Mouse (Mus musculus) bone marrow, adult 2 months (tissue): Measurements from ENCODE around the gene Cym. TPM values are rescaled to one million over a fixed set of nuclear protein-coding genes. Genes with fewer than 3 reads are reported as not detected.

Experiments
- H3K27ac ChIP-seq: fragments of 200-500 bp; 2 replicates; pipeline ENCODE4 v1.5.1; 2012; ENCODE audit warnings: low read depth, mild to moderate bottlenecking, control low read depth, inconsistent platforms, low read length; ENCODE audit not compliant: control insufficient read depth, poor library complexity, insufficient read depth
- H3K4me1 ChIP-seq: fragments of 200-500 bp; 2 replicates; pipeline ENCODE4 v1.6.1; 2011; ENCODE audit warnings: low read length; ENCODE audit not compliant: control insufficient read depth, insufficient read depth
- H3K4me3 ChIP-seq: fragments of 200-500 bp; replicated peaks from 2 replicates; pipeline ENCODE3; 2011; ENCODE audit warnings: mild to moderate bottlenecking, low read depth, low read length, control low read depth; ENCODE audit not compliant: control insufficient read depth
- CTCF ChIP-seq: fragments of 200-500 bp; IDR thresholded peaks from 2 replicates; pipeline ENCODE4 v1.5.1; 2011; ENCODE audit warnings: low read length, control low read depth; ENCODE audit not compliant: control insufficient read depth, insufficient read depth
- POLR2A ChIP-seq: fragments of 200-500 bp; IDR thresholded peaks from 2 replicates; pipeline ENCODE4 v1.6.1; 2011; ENCODE audit warnings: low read depth, mild to moderate bottlenecking, control low read depth, low read length, borderline replicate concordance; ENCODE audit not compliant: control insufficient read depth
- WGBS: fragments of 180-500 bp; shearing (Covaris S2); methylation state at CpG from one replicate; pipeline ENCODE4 v1.1.7; 2018; 5-methylcytosine and 5-hydroxymethylcytosine counted together
- polyA plus RNA-seq: library from polyadenylated mRNA; stranded (reverse); fragments of >200 nt; gene quantifications from 2 replicates; pipeline ENCODE4 v1.2.4, GENCODE M21; 2011; ENCODE audit warnings: low replicate concordance; ENCODE audit not compliant: missing spikeins, insufficient read depth, insufficient read length

The Cym gene
- polyA plus RNA-seq, 1 experiment, result not detected

DNA sequence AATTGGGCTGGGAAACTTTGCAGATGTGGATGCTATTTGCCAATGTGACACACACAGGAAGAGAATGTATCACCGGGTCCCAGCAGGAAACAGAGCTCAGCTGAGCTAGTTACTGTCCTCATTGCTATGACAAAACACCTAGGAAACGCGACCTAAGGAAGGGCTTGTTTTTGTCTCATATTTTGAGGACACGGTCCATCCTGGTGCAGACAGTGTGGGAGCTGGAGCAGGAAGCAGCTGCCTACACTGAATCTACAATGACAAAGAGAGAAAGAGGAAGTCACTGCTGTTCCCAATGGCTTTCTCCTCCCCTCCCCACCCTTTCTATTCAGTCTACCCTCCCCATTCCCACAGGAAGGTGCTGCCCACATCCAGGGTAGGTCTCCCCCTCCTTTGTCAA is 30.5 kb upstream of the Cym start:
- Histone ChIP-seq H3K4me3 (no peak overlapping the region), H3K4me1 (no peaks in the 10 kb centered on the region; the same call in 1 of the 2 replicates), H3K27ac (no peak overlapping the region)
- TF ChIP-seq CTCF, result no peak
- no peak for TF ChIP-seq POLR2A
- 2% methylated on average over 4 of the region's 4 CpGs for WGBS

GRCm38 (mm10) chr3:107250320-107250719 is 28.8 kb upstream of the Cym start:
- 41% methylated on average over 2 of the region's 2 CpGs for WGBS
- no peak overlapping the region for H3K4me3 ChIP-seq
- no peaks in the 10 kb centered on the region; the same call in 1 of the 2 replicates for H3K4me1 ChIP-seq
- no peak for TF ChIP-seq POLR2A
- TF ChIP-seq CTCF, result no peak
- H3K27ac ChIP-seq, result no peak overlapping the region

GRCm38 (mm10) chr3:107249042-107249441 is 27.5 kb upstream of the Cym start:
- Histone ChIP-seq H3K27ac (no peak overlapping the region), H3K4me1 (no peaks in the 10 kb centered on the region; the same call in 1 of the 2 replicates), H3K4me3 (no peak overlapping the region)
- TF ChIP-seq POLR2A (no peak), CTCF (no peak)
- WGBS, result 56% methylated on average over 3 of the region's 3 CpGs

DNA sequence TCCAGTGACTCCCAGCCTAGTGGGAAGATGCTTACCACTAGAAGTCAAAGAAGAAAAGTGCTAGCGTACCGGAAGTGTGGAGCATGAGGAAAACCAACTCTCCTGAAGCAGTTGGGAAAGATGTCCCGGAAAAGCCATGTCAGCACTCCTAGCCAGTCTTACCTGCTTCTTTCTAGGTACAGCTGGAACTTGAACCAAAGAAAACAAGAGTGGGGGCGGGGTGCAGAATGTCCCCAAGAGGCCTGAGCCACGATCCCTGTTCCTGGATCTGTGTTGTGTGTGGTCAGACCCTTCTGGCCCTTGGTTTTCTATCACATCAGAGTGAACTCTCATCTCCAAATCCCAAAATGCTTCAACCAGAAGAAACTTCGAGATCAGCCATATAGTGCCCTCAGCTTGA is 25.3 kb upstream of the Cym start:
- Histone ChIP-seq H3K4me1 (no peaks in the 10 kb centered on the region; the same call in 1 of the 2 replicates), H3K4me3 (no peak overlapping the region), H3K27ac (no peak overlapping the region)
- WGBS, result 82% methylated on average over 6 of the region's 6 CpGs
- TF ChIP-seq POLR2A (no peak), CTCF (no peak)

DNA sequence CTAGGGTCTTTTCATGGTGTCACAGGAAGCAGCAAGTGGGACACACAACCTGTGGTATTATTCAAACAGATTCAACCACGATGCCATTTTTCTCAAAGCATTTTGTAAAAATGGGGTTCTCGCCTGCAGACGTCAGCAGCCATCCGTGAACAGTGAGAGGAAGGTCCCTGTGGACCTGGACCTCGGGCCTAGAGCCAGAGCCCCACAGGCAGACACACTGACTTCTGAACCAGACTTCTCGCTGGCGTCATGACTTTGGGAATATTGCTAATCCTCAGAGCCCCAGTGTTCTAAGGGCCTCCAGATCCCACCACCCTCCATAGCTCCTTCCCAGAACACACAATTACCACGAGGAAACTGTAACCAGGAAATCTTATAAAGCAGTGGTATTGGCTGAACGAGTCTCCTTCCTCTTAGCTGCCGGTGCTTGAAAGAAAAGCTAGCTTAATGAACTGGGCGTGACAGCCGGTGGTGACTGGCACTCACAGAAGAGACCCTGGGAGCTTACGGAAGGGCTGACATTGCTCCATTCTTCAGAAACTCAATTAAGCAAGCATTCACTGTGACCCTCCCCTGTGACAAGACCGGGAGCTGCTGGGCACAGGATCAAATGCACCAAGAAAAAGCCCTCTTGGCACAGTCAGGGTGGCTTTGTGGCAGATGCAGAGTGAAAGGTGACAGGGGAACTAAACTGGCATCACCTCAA is 20.0 kb upstream of the Cym start:
- Histone ChIP-seq H3K4me1 (no peaks in the 10 kb centered on the region), H3K27ac (no peak overlapping the region), H3K4me3 (no peak overlapping the region)
- 32% methylated on average over 14 of the region's 14 CpGs for WGBS
- no peak for TF ChIP-seq POLR2A
- TF ChIP-seq CTCF, result no peak

DNA sequence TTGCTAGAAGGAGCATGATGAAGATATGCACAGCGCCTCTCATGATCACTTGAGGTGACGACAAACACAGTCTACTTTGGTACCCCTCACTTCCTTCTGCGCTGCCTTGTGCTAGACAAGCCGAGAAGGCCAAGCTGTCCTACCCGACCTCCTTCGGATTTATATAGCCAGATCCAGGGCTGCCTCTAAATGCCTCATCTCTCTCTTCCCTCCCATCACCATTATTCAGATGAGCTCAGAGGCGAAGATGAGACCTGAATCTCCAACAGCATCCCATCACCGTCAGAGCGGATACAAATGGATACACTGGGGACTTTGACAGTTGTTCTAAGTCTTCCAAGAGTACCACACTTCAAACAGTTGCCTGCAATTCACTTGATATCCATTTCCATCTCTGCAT is 18.1 kb upstream of the Cym start, which contains the start of gene Prok1:
Gene Prok1, minus strand, starts transcription at position 101 of the 400 bp plus-strand sequence.
- TF ChIP-seq POLR2A (no peak), CTCF (no peak)
- Histone ChIP-seq H3K27ac (no peak within 1 kb of the TSS), H3K4me1 (no peaks in the 10 kb centered on the region), H3K4me3 (no peak within 1 kb of the TSS)
- 83% methylated on average over 9 of the region's 9 CpGs for WGBS

DNA sequence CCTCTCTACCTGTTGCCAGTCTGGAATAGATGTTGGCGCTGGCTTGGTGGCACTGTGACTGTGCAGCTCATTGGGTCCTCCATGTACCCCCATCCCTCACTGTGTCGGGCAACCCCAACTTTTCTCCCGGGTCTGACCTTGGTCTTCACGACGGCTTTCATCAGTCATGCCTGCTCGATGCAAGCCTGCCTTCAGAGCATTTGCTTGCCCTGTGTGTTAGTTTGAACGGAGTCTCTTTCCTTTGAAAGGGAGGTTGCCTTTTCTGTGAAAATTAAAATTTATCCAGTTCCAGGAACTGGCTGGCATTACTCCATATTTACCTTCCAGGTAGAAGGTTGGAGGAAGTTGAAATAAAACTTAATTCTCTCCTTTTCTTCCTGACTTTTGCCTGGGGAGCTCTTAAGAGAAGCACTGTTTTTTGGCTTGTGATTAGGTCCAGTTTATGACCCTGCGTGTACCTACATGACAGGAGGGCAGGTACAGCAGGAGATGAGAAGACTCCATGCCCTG is 17.0 kb upstream of the Cym start:
- H3K4me3 ChIP-seq, result no peak overlapping the region
- no peak for TF ChIP-seq POLR2A
- TF ChIP-seq CTCF, result no peak
- H3K4me1 ChIP-seq, result no peaks in the 10 kb centered on the region
- 81% methylated on average over 8 of the region's 8 CpGs for WGBS
- no peak overlapping the region for H3K27ac ChIP-seq

DNA sequence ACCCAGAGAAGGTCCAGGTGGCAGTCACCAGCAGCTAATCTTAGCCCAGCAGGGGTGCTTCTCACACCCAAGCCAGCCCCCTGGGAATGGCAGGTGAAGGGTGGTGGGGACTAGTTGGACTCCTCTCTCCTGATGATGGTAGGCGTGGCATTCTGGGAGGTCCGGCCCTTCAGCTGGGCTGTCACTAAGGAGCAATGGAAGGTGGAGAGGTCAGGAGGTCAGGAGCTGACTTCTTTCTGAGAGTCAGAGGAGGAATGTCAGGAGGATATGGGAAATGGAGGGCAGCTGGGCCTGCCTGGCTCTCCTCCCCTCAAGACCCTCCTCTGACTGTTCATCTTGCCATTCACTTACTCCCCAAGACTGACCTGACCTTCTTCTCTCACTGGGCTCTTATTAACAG is 16.5 kb upstream of the Cym start:
- 82% methylated on average over 2 of the region's 2 CpGs for WGBS
- Histone ChIP-seq H3K27ac (no peak overlapping the region), H3K4me1 (no peaks in the 10 kb centered on the region), H3K4me3 (no peak overlapping the region)
- TF ChIP-seq POLR2A, result no peak
- TF ChIP-seq CTCF, result no peak
